Mouse (Mus musculus): ENCODE results near the gene 1700017D01Rik. TPM values are rescaled to one million over a fixed set of nuclear protein-coding genes. Genes with fewer than 3 reads are reported as not detected.

1700017D01Rik gene
- total RNA-seq, 2 experiments from 2014 or later: not detected

GRCm38 (mm10) chr19:11049426-11049825, 81.2 kb downstream of the 1700017D01Rik start:
- ATAC-seq (replicated peaks; ENCODE audit: low FRiP score, poor library complexity, severe bottlenecking): no peak

- no peak for ATAC-seq (replicated peaks; ENCODE audit: low FRiP score, poor library complexity, severe bottlenecking)
Measured at GRCm38 (mm10) chr19:11048503-11048902, 82.2 kb downstream of the 1700017D01Rik start.

GRCm38 (mm10) chr19:11048009-11048408, 82.7 kb downstream of the 1700017D01Rik start:
- ATAC-seq (replicated peaks; ENCODE audit: low FRiP score, poor library complexity, severe bottlenecking): no peak

Other genes starting within 250 kb of the 1700017D01Rik start
- 6.3 and 10.4 TPM in 2 replicates for gene Tmem109, start 248.9 kb downstream of the 1700017D01Rik start, total RNA-seq (2015; ENCODE audit: low replicate concordance)
- gene Tmem109, start 248.9 kb downstream of the 1700017D01Rik start, total RNA-seq (2017; ENCODE audit: low replicate concordance): 2.4 and 6.6 TPM in 2 replicates
- 10.0 and 14.4 TPM in 2 replicates for gene Prpf19, start 235.6 kb downstream of the 1700017D01Rik start, total RNA-seq (2015; ENCODE audit: low replicate concordance)
- gene Prpf19, start 235.6 kb downstream of the 1700017D01Rik start, total RNA-seq (2017; ENCODE audit: low replicate concordance): 26.3 and 59.3 TPM in 2 replicates
- gene Zp1, start 210.2 kb downstream of the 1700017D01Rik start, total RNA-seq (2015; ENCODE audit: low replicate concordance): not detected in 2 replicates
- gene Zp1, start 210.2 kb downstream of the 1700017D01Rik start, total RNA-seq (2017; ENCODE audit: low replicate concordance): not detected in 2 replicates
- not detected in 2 replicates for gene Ptgdr2, start 193.7 kb downstream of the 1700017D01Rik start, total RNA-seq (2015; ENCODE audit: low replicate concordance)
- not detected in 2 replicates for gene Ptgdr2, start 193.7 kb downstream of the 1700017D01Rik start, total RNA-seq (2017; ENCODE audit: low replicate concordance)
- gene Ccdc86, start 181.6 kb downstream of the 1700017D01Rik start, total RNA-seq (2015; ENCODE audit: low replicate concordance): 3.1 and 9.6 TPM in 2 replicates
- 0.28 and 1.5 TPM in 2 replicates for gene Ccdc86, start 181.6 kb downstream of the 1700017D01Rik start, total RNA-seq (2017; ENCODE audit: low replicate concordance)
- not detected in 2 replicates for gene Ms4a10, start 156.2 kb downstream of the 1700017D01Rik start, total RNA-seq (2015; ENCODE audit: low replicate concordance)
- gene Ms4a10, start 156.2 kb downstream of the 1700017D01Rik start, total RNA-seq (2017; ENCODE audit: low replicate concordance): not detected in 2 replicates
- not detected in 2 replicates for gene Ms4a15, start 137.6 kb downstream of the 1700017D01Rik start, total RNA-seq (2015; ENCODE audit: low replicate concordance)
- gene Ms4a15, start 137.6 kb downstream of the 1700017D01Rik start, total RNA-seq (2017; ENCODE audit: low replicate concordance): 1.5 TPM in 1 of 2 replicates, not detected in the other
- not detected in 2 replicates for gene Ms4a18, start 112.8 kb downstream of the 1700017D01Rik start, total RNA-seq (2015; ENCODE audit: low replicate concordance)
- gene Ms4a18, start 112.8 kb downstream of the 1700017D01Rik start, total RNA-seq (2017; ENCODE audit: low replicate concordance): not detected in 2 replicates
- 5.4 and 9.6 TPM in 2 replicates for gene Ms4a8a, start 49.8 kb downstream of the 1700017D01Rik start, total RNA-seq (2015; ENCODE audit: low replicate concordance)
- gene Ms4a8a, start 49.8 kb downstream of the 1700017D01Rik start, total RNA-seq (2017; ENCODE audit: low replicate concordance): 0.34 and 5.2 TPM in 2 replicates
- gene 1700025F22Rik, start 34.4 kb upstream of the 1700017D01Rik start, total RNA-seq (2015; ENCODE audit: low replicate concordance): not detected in 2 replicates
- gene 1700025F22Rik, start 34.4 kb upstream of the 1700017D01Rik start, total RNA-seq (2017; ENCODE audit: low replicate concordance): not detected in 2 replicates
- not detected in 2 replicates for gene Ms4a13, start 65.9 kb upstream of the 1700017D01Rik start, total RNA-seq (2015; ENCODE audit: low replicate concordance)
- gene Ms4a13, start 65.9 kb upstream of the 1700017D01Rik start, total RNA-seq (2017; ENCODE audit: low replicate concordance): 0.60 TPM in 1 of 2 replicates, not detected in the other
- not detected in 2 replicates for gene Ms4a12, start 101.6 kb upstream of the 1700017D01Rik start, total RNA-seq (2015; ENCODE audit: low replicate concordance)
- not detected in 2 replicates for gene Ms4a12, start 101.6 kb upstream of the 1700017D01Rik start, total RNA-seq (2017; ENCODE audit: low replicate concordance)
- not detected in 2 replicates for gene Ms4a1, start 135.4 kb upstream of the 1700017D01Rik start, total RNA-seq (2015; ENCODE audit: low replicate concordance)
- 0.60 TPM in 1 of 2 replicates, not detected in the other for gene Ms4a1, start 135.4 kb upstream of the 1700017D01Rik start, total RNA-seq (2017; ENCODE audit: low replicate concordance)
- not detected in 2 replicates for gene Ms4a5, start 153.0 kb upstream of the 1700017D01Rik start, total RNA-seq (2015; ENCODE audit: low replicate concordance)
- gene Ms4a5, start 153.0 kb upstream of the 1700017D01Rik start, total RNA-seq (2017; ENCODE audit: low replicate concordance): not detected in 2 replicates
- gene Ms4a14, start 183.6 kb upstream of the 1700017D01Rik start, total RNA-seq (2015; ENCODE audit: low replicate concordance): not detected in 2 replicates
- gene Ms4a14, start 183.6 kb upstream of the 1700017D01Rik start, total RNA-seq (2017; ENCODE audit: low replicate concordance): 0.26 TPM in 1 of 2 replicates, not detected in the other
- 3.3 TPM in 1 of 2 replicates, not detected in the other for gene Ms4a7, start 205.3 kb upstream of the 1700017D01Rik start, total RNA-seq (2015; ENCODE audit: low replicate concordance)
- gene Ms4a7, start 205.3 kb upstream of the 1700017D01Rik start, total RNA-seq (2017; ENCODE audit: low replicate concordance): 8.4 and 23.1 TPM in 2 replicates
- gene Ms4a4a, start 244.6 kb upstream of the 1700017D01Rik start, total RNA-seq (2015; ENCODE audit: low replicate concordance): 7.9 TPM in 1 of 2 replicates, not detected in the other
- gene Ms4a4a, start 244.6 kb upstream of the 1700017D01Rik start, total RNA-seq (2017; ENCODE audit: low replicate concordance): not detected in 2 replicates